Mouse (Mus musculus): ENCODE measurements around the gene Rassf1. TPM values are rescaled to one million over a fixed set of nuclear protein-coding genes. Genes with fewer than 3 reads are reported as not detected.

The Rassf1 gene
- polyA plus RNA-seq, 1 experiment from 2014 or later = 87.7 TPM

GRCm38 (mm10) chr9:107609433-107609830, 58.1 kb downstream of the Rassf1 start:
- no peak for ATAC-seq (ENCODE audit: insufficient number of reproducible peaks, low FRiP score, low TSS enrichment, low read depth)
- H3K9ac ChIP-seq = no peak overlapping the region
- no peak overlapping the region for H3K4me2 ChIP-seq (replicated peaks)
- no peaks in the 10 kb centered on the region for H3K27me3 ChIP-seq
- no peak overlapping the region for H3K4me3 ChIP-seq (replicated peaks)
- H3K9me3 ChIP-seq (replicated peaks) = no peaks in the 10 kb centered on the region
- peaks cover 85% of the 10 kb centered on the region for H3K4me1 ChIP-seq
- H3K27ac ChIP-seq (replicated peaks) = 0 out of 2 replicates have a peak overlapping the region, but pooled peaks have one; percentile 12
- 58% methylated on average over 4 of the region's 4 CpGs for WGBS
- H3K36me3 ChIP-seq = peaks cover 8% of the 10 kb centered on the region

GRCm38 (mm10) chr9:107611456-107612190, 60.3 kb downstream of the Rassf1 start:
- H3K4me3 ChIP-seq (replicated peaks) = peak overlapping the region; percentile 42; the same call in 1 of the 2 replicates
- ATAC-seq (ENCODE audit: insufficient number of reproducible peaks, low FRiP score, low TSS enrichment, low read depth) = no peak
- H3K4me1 ChIP-seq = peaks cover 66% of the 10 kb centered on the region
- H3K9ac ChIP-seq = peak overlapping the region; percentile 37; the same call in 1 of the 2 replicates
- no peaks in the 10 kb centered on the region for H3K27me3 ChIP-seq
- H3K4me2 ChIP-seq (replicated peaks) = peak overlapping the region; percentile 75
- peak overlapping the region; percentile 95 for H3K27ac ChIP-seq (replicated peaks)
- H3K36me3 ChIP-seq = peaks cover 30% of the 10 kb centered on the region
- 72% methylated on average over 6 of the region's 6 CpGs for WGBS
- no peaks in the 10 kb centered on the region for H3K9me3 ChIP-seq (replicated peaks)

Other genes with a start within 250 kb of the Rassf1 start
- 11.7 and 12.3 TPM in 2 replicates for gene Hemk1, start 213.2 kb upstream of the Rassf1 start, polyA plus RNA-seq (2015; fragmentation: Nextera tagmentation; extraction: Ambion mirVana)
- gene 6430571L13Rik, start 211.0 kb upstream of the Rassf1 start, polyA plus RNA-seq (2015; fragmentation: Nextera tagmentation; extraction: Ambion mirVana) = 0.91 and 0.97 TPM in 2 replicates
- 0.96 and 1.3 TPM in 2 replicates for gene Cacna2d2, start 151.9 kb upstream of the Rassf1 start, polyA plus RNA-seq (2015; fragmentation: Nextera tagmentation; extraction: Ambion mirVana)
- 51.6 and 53.3 TPM in 2 replicates for gene Tmem115, start 17.6 kb upstream of the Rassf1 start, polyA plus RNA-seq (2015; fragmentation: Nextera tagmentation; extraction: Ambion mirVana)
- gene Cyb561d2, start 9.4 kb upstream of the Rassf1 start, polyA plus RNA-seq (2015; fragmentation: Nextera tagmentation; extraction: Ambion mirVana) = 26.4 and 26.8 TPM in 2 replicates
- 41.9 and 48.0 TPM in 2 replicates for gene Nprl2, start 9.3 kb upstream of the Rassf1 start, polyA plus RNA-seq (2015; fragmentation: Nextera tagmentation; extraction: Ambion mirVana)
- gene Zmynd10, start 4.3 kb upstream of the Rassf1 start, polyA plus RNA-seq (2015; fragmentation: Nextera tagmentation; extraction: Ambion mirVana) = 10.7 and 25.9 TPM in 2 replicates
- gene Tusc2, start 11.7 kb downstream of the Rassf1 start, polyA plus RNA-seq (2015; fragmentation: Nextera tagmentation; extraction: Ambion mirVana) = 42.9 and 43.6 TPM in 2 replicates
- gene Hyal2, start 16.4 kb downstream of the Rassf1 start, polyA plus RNA-seq (2015; fragmentation: Nextera tagmentation; extraction: Ambion mirVana) = 97.5 and 98.4 TPM in 2 replicates
- gene Hyal1, start 25.4 kb downstream of the Rassf1 start, polyA plus RNA-seq (2015; fragmentation: Nextera tagmentation; extraction: Ambion mirVana) = 14.5 and 15.7 TPM in 2 replicates
- 21.5 and 22.8 TPM in 2 replicates for gene Naa80, start 27.3 kb downstream of the Rassf1 start, polyA plus RNA-seq (2015; fragmentation: Nextera tagmentation; extraction: Ambion mirVana)
- gene Hyal3, start 29.3 kb downstream of the Rassf1 start, polyA plus RNA-seq (2015; fragmentation: Nextera tagmentation; extraction: Ambion mirVana) = 2.0 TPM in 2 replicates
- 46.8 and 47.1 TPM in 2 replicates for gene Ifrd2, start 36.1 kb downstream of the Rassf1 start, polyA plus RNA-seq (2015; fragmentation: Nextera tagmentation; extraction: Ambion mirVana)
- 21.2 and 22.7 TPM in 2 replicates for gene Sema3b, start 57.7 kb downstream of the Rassf1 start, polyA plus RNA-seq (2015; fragmentation: Nextera tagmentation; extraction: Ambion mirVana)
- gene Gnai2, start 83.8 kb downstream of the Rassf1 start, polyA plus RNA-seq (2015; fragmentation: Nextera tagmentation; extraction: Ambion mirVana) = 458 and 459 TPM in 2 replicates
- 3.7 and 4.2 TPM in 2 replicates for gene Slc38a3, start 118.0 kb downstream of the Rassf1 start, polyA plus RNA-seq (2015; fragmentation: Nextera tagmentation; extraction: Ambion mirVana)
- 1.9 and 3.4 TPM in 2 replicates for gene Gnat1, start 128.2 kb downstream of the Rassf1 start, polyA plus RNA-seq (2015; fragmentation: Nextera tagmentation; extraction: Ambion mirVana)
- 40.6 and 44.6 TPM in 2 replicates for gene Sema3f, start 158.9 kb downstream of the Rassf1 start, polyA plus RNA-seq (2015; fragmentation: Nextera tagmentation; extraction: Ambion mirVana)
- 198 and 218 TPM in 2 replicates for gene Rbm5, start 219.4 kb downstream of the Rassf1 start, polyA plus RNA-seq (2015; fragmentation: Nextera tagmentation; extraction: Ambion mirVana)